Mouse (Mus musculus) kidney, embryonic 16.5 days (tissue): ENCODE results near the gene BC030499. TPM values are rescaled to one million over a fixed set of nuclear protein-coding genes. Genes with fewer than 3 reads are reported as not detected.
"Not testable (repeated sequence)": the region's sequence is repeated elsewhere in the genome, so short reads cannot be mapped to it uniquely, and the experiment has no call there.

Source experiments
- ATAC-seq: fragments of 200-750 bp; cut with Nextera tagmentation; 2 replicates; pipeline ENCODE4 v1.8.0; 2017; ENCODE audit warnings: moderate TSS enrichment; ENCODE audit not compliant: low FRiP score, low TSS enrichment
- H3K27ac ChIP-seq: fragments of 300-500 bp; sonication (generic); 2 replicates; pipeline ENCODE4 v1.5.1; 2014; ENCODE audit warnings: low read length
- H3K27me3 ChIP-seq: fragments of 300-500 bp; sonication (generic); 2 replicates; pipeline ENCODE4 v1.6.1; 2014; ENCODE audit warnings: low read length, control low read depth, mixed read lengths; ENCODE audit not compliant: insufficient read depth
- H3K36me3 ChIP-seq: fragments of 300-500 bp; sonication (generic); 2 replicates; pipeline ENCODE4 v1.6.1; 2014; ENCODE audit warnings: low read length, control low read depth, mixed read lengths; ENCODE audit not compliant: insufficient read depth
- H3K4me1 ChIP-seq: fragments of 300-500 bp; sonication (generic); 2 replicates; pipeline ENCODE4 v1.6.1; 2014; ENCODE audit warnings: low read length, control low read depth, mixed read lengths; ENCODE audit not compliant: insufficient read depth
- H3K4me2 ChIP-seq: fragments of 300-500 bp; sonication (generic); replicated peaks from 2 replicates; pipeline ENCODE4 v1.6.1; 2014; ENCODE audit warnings: low read depth, low read length
- H3K4me3 ChIP-seq: fragments of 300-500 bp; sonication (generic); 2 replicates; pipeline ENCODE4 v1.5.1; 2014; ENCODE audit warnings: mild to moderate bottlenecking, low read length
- H3K9ac ChIP-seq: fragments of 300-500 bp; sonication (generic); replicated peaks from 2 replicates; pipeline ENCODE4 v1.6.1; 2014; ENCODE audit warnings: low read length
- H3K9me3 ChIP-seq: fragments of 300-500 bp; sonication (generic); 2 replicates; pipeline ENCODE4 v1.6.1; 2016; ENCODE audit warnings: low read length, control low read depth
- WGBS: fragments of 180-500 bp; shearing (Covaris S2); extraction: QIAGEN DNeasy Blood & Tissue Kit; methylation state at CpG from one replicate; pipeline ENCODE4 v1.1.7; 2014; 5-methylcytosine and 5-hydroxymethylcytosine counted together
- polyA plus RNA-seq: library from polyadenylated mRNA; unstranded; fragments of >200 nt; fragmentation: Nextera tagmentation; extraction: Ambion mirVana; gene quantifications from 2 replicates; pipeline ENCODE4 v1.2.1, GENCODE M21; 2015

The BC030499 gene
- polyA plus RNA-seq, 1 experiment from 2014 or later, result 0.30 TPM

DNA sequence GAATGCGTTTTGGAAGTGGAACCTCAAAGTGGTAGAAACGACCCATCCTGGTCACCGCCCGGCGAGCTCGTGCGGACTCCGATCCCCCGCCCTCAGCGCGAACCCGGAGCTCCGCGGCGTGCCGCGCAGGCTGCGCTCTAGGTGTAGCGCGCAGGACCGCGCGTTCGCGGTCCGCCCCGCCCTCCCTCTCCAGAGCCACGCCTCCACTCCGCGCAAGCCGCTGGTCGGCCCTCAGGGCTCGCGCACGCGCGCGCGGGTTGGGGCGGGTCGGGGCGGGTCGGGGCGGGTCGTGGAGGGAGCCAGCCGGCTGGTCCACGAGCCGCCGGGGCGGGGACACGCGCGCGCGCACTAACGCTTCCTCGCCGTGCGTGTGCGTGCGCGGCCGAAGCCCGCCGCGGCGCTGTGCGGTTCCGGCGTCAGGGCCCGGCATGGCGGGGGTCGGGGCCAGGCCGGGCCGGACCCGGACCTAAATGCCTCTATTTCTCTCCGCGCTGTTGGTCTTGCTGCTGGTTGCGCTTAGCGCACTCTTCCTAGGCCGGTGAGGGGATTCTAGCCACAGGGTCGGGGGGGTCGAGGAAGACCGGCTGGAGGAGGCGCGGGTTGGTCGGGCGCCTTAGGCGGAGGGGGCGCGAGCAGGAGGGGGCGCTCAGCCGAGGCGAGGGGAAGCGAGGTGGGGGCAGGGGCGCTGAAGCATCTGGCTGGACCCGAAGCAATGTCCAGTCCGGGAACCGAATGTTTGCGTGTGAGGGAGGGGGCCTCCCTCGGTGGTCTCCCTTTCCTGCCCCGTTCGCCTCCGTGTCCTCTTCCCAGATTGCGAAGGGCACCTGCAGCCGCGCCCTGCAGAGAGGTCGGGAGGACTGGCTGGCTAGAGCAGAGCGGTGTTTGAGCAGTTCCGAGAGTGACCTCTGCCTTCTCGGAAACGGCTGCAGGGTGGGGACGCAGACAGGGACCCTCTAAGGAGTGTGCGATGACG is 29.0 kb upstream of the BC030499 start, which contains the start of gene 2610507B11Rik:
Gene 2610507B11Rik, plus strand, starts transcription at position 373 of the 973 bp plus-strand sequence.
- ATAC-seq, result peak; percentile 97
- under 1% methylated on average over 97 of the region's 115 CpGs for WGBS
- peaks cover 15% of the 10 kb centered on the region for H3K4me1 ChIP-seq
- H3K4me3 ChIP-seq, result peak within 1 kb of the TSS; percentile 88
- peak within 1 kb of the TSS; percentile 72 for H3K4me2 ChIP-seq
- H3K9ac ChIP-seq, result peak within 1 kb of the TSS; percentile 86
- H3K27ac ChIP-seq, result peak within 1 kb of the TSS; percentile 92
- H3K27me3 ChIP-seq, result peaks cover 7% of the 10 kb centered on the region; the same call in 1 of the 2 replicates
- peaks cover 32% of the 10 kb centered on the region for H3K36me3 ChIP-seq
- H3K9me3 ChIP-seq, result no peaks in the 10 kb centered on the region

- Histone ChIP-seq H3K27ac (no peak overlapping the region), H3K4me2 (peak overlapping the region; percentile 72), H3K27me3 (peaks cover 7% of the 10 kb centered on the region; the same call in 1 of the 2 replicates), H3K9ac (peak overlapping the region; percentile 41), H3K4me1 (peaks cover 15% of the 10 kb centered on the region), H3K36me3 (peaks cover 39% of the 10 kb centered on the region), H3K4me3 (peak overlapping the region; percentile 88), H3K9me3 (no peaks in the 10 kb centered on the region)
- ATAC-seq, result no peak
- WGBS, result 3% methylated on average over 8 of the region's 8 CpGs
Measured at GRCm38 (mm10) chr11:78262550-78262949, 28.1 kb upstream of the BC030499 start.

- H3K27me3 ChIP-seq, result no peaks in the 10 kb centered on the region
- H3K9ac ChIP-seq, result no peak overlapping the region
- H3K4me1 ChIP-seq, result peaks cover 15% of the 10 kb centered on the region
- H3K4me2 ChIP-seq, result no peak overlapping the region
- H3K27ac ChIP-seq, result no peak overlapping the region
- H3K36me3 ChIP-seq, result peaks cover 64% of the 10 kb centered on the region
- no peak overlapping the region for H3K4me3 ChIP-seq
- no peak for ATAC-seq
- H3K9me3 ChIP-seq, result no peaks in the 10 kb centered on the region
- 92% methylated on average over 6 of the region's 6 CpGs for WGBS
Measured at GRCm38 (mm10) chr11:78265571-78265970, 25.1 kb upstream of the BC030499 start.

- H3K4me3 ChIP-seq, result no peak overlapping the region
- peaks cover 85% of the 10 kb centered on the region for H3K36me3 ChIP-seq
- WGBS, result 89% methylated on average over 13 of the region's 13 CpGs
- no peaks in the 10 kb centered on the region for H3K27me3 ChIP-seq
- no peaks in the 10 kb centered on the region for H3K4me1 ChIP-seq
- H3K9ac ChIP-seq, result no peak overlapping the region
- H3K9me3 ChIP-seq, result no peaks in the 10 kb centered on the region
- no peak for ATAC-seq
- H3K27ac ChIP-seq, result no peak overlapping the region
- no peak overlapping the region for H3K4me2 ChIP-seq
Measured at GRCm38 (mm10) chr11:78271986-78272385, 18.7 kb upstream of the BC030499 start.

DNA sequence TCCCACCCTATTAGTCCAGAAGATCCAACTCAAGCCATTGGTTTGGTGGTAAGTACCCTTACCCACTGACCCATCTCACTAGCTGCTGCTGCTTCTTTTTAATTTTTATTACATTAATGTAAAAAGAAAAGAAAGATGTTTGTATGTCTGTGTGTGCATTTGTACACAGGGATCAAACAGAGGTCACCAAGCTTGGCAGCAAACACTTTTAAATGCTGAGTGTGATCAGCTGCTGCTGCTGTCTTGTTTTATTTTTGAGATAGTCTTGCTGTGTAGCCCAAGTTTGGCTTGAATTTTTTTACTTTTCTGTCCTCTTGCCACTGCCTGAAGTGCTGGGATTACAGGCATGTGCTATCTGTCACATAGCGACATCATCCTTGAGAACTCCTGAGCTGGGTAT is 15.0 kb upstream of the BC030499 start:
- ATAC-seq, result no peak
- Histone ChIP-seq H3K36me3 (peaks cover 89% of the 10 kb centered on the region), H3K9ac (no peak overlapping the region), H3K4me3 (no peak overlapping the region), H3K4me1 (no peaks in the 10 kb centered on the region), H3K4me2 (no peak overlapping the region), H3K27me3 (no peaks in the 10 kb centered on the region), H3K9me3 (no peaks in the 10 kb centered on the region), H3K27ac (no peak overlapping the region)
- whole genome bisulfite sequencing, result 93% methylated on average over 1 of the region's 1 CpGs

DNA sequence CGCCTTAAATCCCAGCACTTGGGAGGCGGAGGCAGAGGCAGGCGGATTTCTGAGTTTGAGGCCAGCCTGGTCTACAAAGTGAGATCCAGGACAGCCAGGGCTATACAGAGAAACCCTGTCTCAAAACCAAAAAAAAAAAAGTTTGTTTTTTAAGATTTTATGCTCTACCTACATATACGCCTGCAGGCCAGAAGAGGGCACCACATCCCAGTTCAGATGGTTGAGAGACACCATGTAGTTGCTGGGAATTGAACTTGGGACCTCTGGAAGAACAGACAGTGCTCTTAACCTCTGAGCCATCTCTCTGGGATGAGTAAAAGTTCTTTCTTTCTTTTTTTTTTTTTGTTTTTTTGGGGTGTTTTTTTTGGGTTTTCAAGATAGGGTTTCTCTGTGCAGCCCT is 14.5 kb upstream of the BC030499 start:
- 95% methylated on average over 4 of the region's 4 CpGs for WGBS
- ATAC-seq, H3K27ac ChIP-seq, H3K9ac ChIP-seq, H3K4me1 ChIP-seq, H3K4me3 ChIP-seq, H3K27me3 ChIP-seq, H3K9me3 ChIP-seq, H3K4me2 ChIP-seq: not testable (repeated sequence)
- peaks cover 93% of the 10 kb centered on the region for H3K36me3 ChIP-seq

GRCm38 (mm10) chr11:78278853-78279252 is 11.8 kb upstream of the BC030499 start:
- Histone ChIP-seq H3K27ac (no peak overlapping the region), H3K4me2 (no peak overlapping the region), H3K27me3 (no peaks in the 10 kb centered on the region), H3K36me3 (peaks cover 88% of the 10 kb centered on the region), H3K9ac (no peak overlapping the region), H3K9me3 (no peaks in the 10 kb centered on the region), H3K4me1 (no peaks in the 10 kb centered on the region), H3K4me3 (no peak overlapping the region)
- WGBS, result 86% methylated on average over 7 of the region's 7 CpGs
- no peak for ATAC-seq

DNA sequence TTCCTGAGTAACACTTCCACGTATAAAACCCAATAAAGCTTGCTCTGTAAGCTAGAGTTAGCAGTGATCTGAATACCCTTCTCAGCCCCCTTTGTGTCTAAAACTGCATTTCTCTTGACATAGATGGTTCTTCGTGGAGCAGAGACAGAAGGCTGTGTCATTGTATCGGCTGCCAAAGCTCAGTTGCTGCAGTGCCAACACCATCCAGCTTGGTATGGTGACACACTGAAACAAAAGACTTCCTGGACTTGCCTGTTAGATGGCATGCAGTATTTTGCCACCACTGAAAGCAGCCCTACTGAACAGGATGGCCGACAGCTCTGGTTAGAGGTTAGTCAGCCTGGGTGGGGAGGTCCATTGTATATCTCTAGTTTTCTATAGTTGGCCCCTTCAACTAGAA is 11.1 kb upstream of the BC030499 start:
- Histone ChIP-seq H3K27ac (no peak overlapping the region), H3K4me1 (no peaks in the 10 kb centered on the region), H3K4me2 (no peak overlapping the region), H3K36me3 (peaks cover 88% of the 10 kb centered on the region), H3K27me3 (no peaks in the 10 kb centered on the region), H3K9ac (no peak overlapping the region), H3K9me3 (no peaks in the 10 kb centered on the region), H3K4me3 (no peak overlapping the region)
- WGBS, result 89% methylated on average over 4 of the region's 4 CpGs
- ATAC-seq, result no peak

GRCm38 (mm10) chr11:78289146-78289763 is 1.4 kb upstream of the BC030499 start:
- Histone ChIP-seq H3K9ac (no peak overlapping the region), H3K36me3 (peaks cover 77% of the 10 kb centered on the region), H3K4me3 (no peak overlapping the region), H3K27me3 (no peaks in the 10 kb centered on the region), H3K4me1 (no peaks in the 10 kb centered on the region), H3K27ac (no peak overlapping the region), H3K4me2 (no peak overlapping the region), H3K9me3 (no peaks in the 10 kb centered on the region)
- 90% methylated on average over 7 of the region's 7 CpGs for WGBS
- no peak for ATAC-seq

DNA sequence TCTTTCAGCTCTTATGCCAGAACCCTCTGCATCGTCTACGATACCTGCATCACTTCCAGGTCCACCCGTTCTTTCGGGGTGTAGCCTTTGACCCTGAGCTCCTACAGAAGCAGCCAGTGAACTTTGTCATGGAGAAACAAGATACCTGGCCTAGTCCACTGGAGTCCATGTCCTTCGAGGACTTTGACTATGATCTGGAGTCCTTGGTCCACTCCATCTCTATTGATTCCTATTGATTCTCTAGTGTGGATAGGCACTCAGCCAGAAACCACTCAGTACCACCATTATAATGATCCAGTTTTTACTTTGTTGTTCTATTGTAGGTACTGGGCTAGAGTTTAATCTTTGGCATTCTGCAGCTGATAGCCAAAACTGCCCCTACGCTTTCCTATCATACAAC is 3.9 kb downstream of the BC030499 start:
- ATAC-seq, result no peak
- Histone ChIP-seq H3K4me1 (no peaks in the 10 kb centered on the region), H3K27me3 (no peaks in the 10 kb centered on the region), H3K27ac (no peak overlapping the region), H3K9ac (no peak overlapping the region), H3K4me3 (no peak overlapping the region), H3K4me2 (no peak overlapping the region), H3K36me3 (peaks cover 33% of the 10 kb centered on the region), H3K9me3 (no peaks in the 10 kb centered on the region)
- 90% methylated on average over 6 of the region's 6 CpGs for WGBS
